Comparison of ENCODE assay signal across 12 mouse cellular contexts in the genomic region with DNA sequence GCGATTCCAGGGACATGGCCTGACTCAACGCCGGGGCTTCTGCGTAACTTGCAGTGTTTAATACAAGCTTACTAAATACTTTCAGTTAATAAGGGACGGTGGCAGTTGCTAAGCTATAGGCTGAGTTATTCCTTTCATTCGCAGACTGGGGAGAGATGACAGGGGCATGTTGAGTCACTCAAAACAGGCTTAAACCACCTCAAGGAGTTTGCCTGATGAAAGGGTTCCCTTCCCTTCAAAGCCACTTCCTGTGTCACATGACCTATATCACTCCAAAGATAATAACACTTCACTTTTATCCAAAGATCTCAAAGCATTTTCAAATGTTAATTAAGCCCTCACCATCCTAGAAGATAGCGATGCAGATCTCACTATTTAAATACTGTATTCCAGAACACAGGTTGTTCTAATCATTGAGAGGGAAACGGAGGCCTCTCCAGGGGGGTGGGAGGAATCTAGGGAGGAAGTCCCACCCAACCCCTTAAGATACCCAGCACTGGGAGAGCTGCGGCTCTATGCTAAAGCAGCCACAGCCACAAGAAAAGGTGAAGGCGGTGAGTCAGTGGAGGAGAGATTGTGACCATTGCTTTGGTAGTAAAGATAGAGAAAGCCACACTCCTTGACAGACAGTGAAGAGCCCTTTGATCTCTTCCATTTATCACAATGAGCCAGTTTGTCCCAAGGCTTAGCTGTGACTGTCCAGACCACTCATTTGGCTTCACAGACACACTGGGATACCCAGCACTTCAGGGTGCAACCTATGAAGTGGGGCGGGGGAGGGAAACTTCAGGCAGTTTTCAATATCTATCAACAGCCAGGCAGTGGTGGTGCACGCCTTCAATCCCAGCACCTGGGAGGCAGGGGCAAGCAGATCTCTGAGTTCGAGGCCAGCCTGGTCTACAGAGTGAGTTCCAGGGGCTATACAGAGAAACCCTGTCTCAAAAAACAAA.
DNase-seq lines count a peak whose midpoint lies in the region; ATAC-seq and TF ChIP-seq lines count a peak whose summit lies in the region.
"Had no signal": no experiment of that assay in that cellular context is flagged by ENCODE, and none has a peak within 500 bp of the region (broad histone marks: within the 10 kb centered on the region; RNA-seq: fewer than 3 reads in every experiment).

No protein-coding gene starts in this region.

- no peak overlapping the region for H3K4me3 ChIP-seq in lung, embryonic 14.5 days (ENCODE audit: low read depth, low read length)
- H3K4me3 ChIP-seq in MEL (ENCODE audit: control insufficient read depth in 1 of 2, insufficient read depth in 1 of 2, low read depth in 2 of 2, low read length in 2 of 2), result no peak overlapping the region
- no peak overlapping the region for H3K4me3 ChIP-seq in liver, embryonic 13.5 days (replicated peaks)
- H3K4me3 ChIP-seq in kidney, adult 2 months (ENCODE audit: insufficient read depth, low read depth, low read length), result no peak overlapping the region
- H3K4me3 ChIP-seq: neural tube, embryonic 12.5 days had no signal

- no peak for TF ChIP-seq RAD21 in MEL (IDR thresholded peaks at IDR 0.05; ENCODE audit: low read depth, low read length)

- no peak overlapping the region for H3K27ac ChIP-seq in lung, embryonic 14.5 days (ENCODE audit: low read depth)
- H3K27ac ChIP-seq in MEL (ENCODE audit: control insufficient read depth, low read depth, low read length), result no peak overlapping the region
- H3K27ac ChIP-seq in liver, embryonic 13.5 days, result peak overlapping the region; percentile 73
- no peak overlapping the region for H3K27ac ChIP-seq in kidney, adult 2 months (ENCODE audit: insufficient read depth, low read depth, low read length)
- H3K27ac ChIP-seq: neural tube, embryonic 12.5 days had no signal

- no peaks in the 10 kb centered on the region for H3K79me2 ChIP-seq in MEL (ENCODE audit: control insufficient read depth, insufficient read depth, low read length, poor library complexity)

- H3K4me1 ChIP-seq in lung, embryonic 14.5 days (ENCODE audit: insufficient read depth), result peaks cover 6% of the 10 kb centered on the region; the same call in 1 of the 2 replicates
- no peaks in the 10 kb centered on the region for H3K4me1 ChIP-seq in MEL (ENCODE audit: control insufficient read depth in 1 of 2, insufficient read depth in 2 of 2, low read length in 2 of 2)
- H3K4me1 ChIP-seq in liver, embryonic 13.5 days (replicated peaks), result peaks cover 54% of the 10 kb centered on the region
- H3K4me1 ChIP-seq in kidney, adult 2 months (ENCODE audit: control insufficient read depth, insufficient read depth, low read length), result no peaks in the 10 kb centered on the region
- H3K4me1 ChIP-seq: neural tube, embryonic 12.5 days had no signal

- no peak overlapping the region for H3K9ac ChIP-seq in lung, embryonic 14.5 days
- H3K9ac ChIP-seq in MEL (ENCODE audit: control insufficient read depth, low read depth, low read length, poor library complexity, severe bottlenecking), result no peak overlapping the region
- H3K9ac ChIP-seq in liver, embryonic 13.5 days, result no peak overlapping the region
- H3K9ac ChIP-seq: neural tube, embryonic 12.5 days had no signal

- TF ChIP-seq POLR2A in MEL (IDR thresholded peaks at IDR 0.05; ENCODE audit: control insufficient read depth in 1 of 2, insufficient read depth in 1 of 2, low read depth in 1 of 2, low read length in 2 of 2, poor library complexity in 1 of 2), result no peak
- no peak for TF ChIP-seq POLR2A in kidney, adult 2 months (IDR thresholded peaks at IDR 0.05; ENCODE audit: low read depth, low read length)

- peak; percentile 78 for ATAC-seq in lung, embryonic 14.5 days (ENCODE audit: insufficient read depth)
- peak; percentile 78 for ATAC-seq in liver, embryonic 13.5 days (ENCODE audit: low read depth)
- ATAC-seq: activated CD4-positive, CD25-positive, alpha-beta regulatory T cell, adult 4 months had no signal

- H3K9me3 ChIP-seq in lung, embryonic 14.5 days (ENCODE audit: low read depth, low read length), result no peaks in the 10 kb centered on the region
- no peaks in the 10 kb centered on the region for H3K9me3 ChIP-seq in MEL (replicated peaks; ENCODE audit: insufficient read depth, low read length)
- H3K9me3 ChIP-seq in liver, embryonic 13.5 days (replicated peaks), result no peaks in the 10 kb centered on the region
- H3K9me3 ChIP-seq: neural tube, embryonic 12.5 days had no signal

- no peak overlapping the region for H3K4me2 ChIP-seq in lung, embryonic 14.5 days
- no peak overlapping the region for H3K4me2 ChIP-seq in liver, embryonic 13.5 days
- H3K4me2 ChIP-seq: neural tube, embryonic 12.5 days had no signal

- TF ChIP-seq EP300 in MEL (IDR thresholded peaks at IDR 0.05; ENCODE audit: low read depth in 1 of 2, low read length in 2 of 2), result no peak

- WGBS in lung, embryonic 14.5 days, result 40% methylated on average over 13 of the region's 13 CpGs
- 38% methylated on average over 13 of the region's 13 CpGs for WGBS in liver, embryonic 13.5 days (ENCODE audit: insufficient replicate concordance)
- 83% methylated on average over 13 of the region's 13 CpGs for WGBS in kidney, adult 2 months

- H3K36me3 ChIP-seq in lung, embryonic 14.5 days (ENCODE audit: insufficient read depth), result no peaks in the 10 kb centered on the region
- no peaks in the 10 kb centered on the region; a peak in 1 of 4 replicates for H3K36me3 ChIP-seq in MEL (ENCODE audit: control insufficient read depth in 1 of 2, insufficient read depth in 2 of 2, low read length in 2 of 2)
- no peaks in the 10 kb centered on the region for H3K36me3 ChIP-seq in liver, embryonic 13.5 days
- no peaks in the 10 kb centered on the region for H3K36me3 ChIP-seq in kidney, adult 2 months (ENCODE audit: control insufficient read depth, insufficient read depth, low read length)
- H3K36me3 ChIP-seq: neural tube, embryonic 12.5 days had no signal

- peak; percentile 58 for DNase-seq in lung, embryonic 14.5 days
- DNase-seq in lung, postnatal 25 days (ENCODE audit: low spot score), result no peak
- DNase-seq in MEL (ENCODE audit: low read depth, low spot score), result peak; percentile 8
- DNase-seq in liver, embryonic 13.5 days, result no peak
- peak; percentile 9 to 21 for DNase-seq in thymus, postnatal 10 days (ENCODE audit: low spot score in 2 of 2)
- no peak for DNase-seq in kidney, adult 2 months
- no peak for DNase-seq in left cerebral cortex, adult 8-10 months (ENCODE audit: low spot score in 2 of 2)
- DNase-seq in right cerebral cortex, postnatal 36 days (ENCODE audit: low spot score in 2 of 2), result no peak
- DNase-seq: cerebellum, postnatal 36 days; left cerebral cortex, postnatal 4 days had no signal

- H3K27me3 ChIP-seq in lung, embryonic 14.5 days (ENCODE audit: insufficient read depth, low read length), result no peaks in the 10 kb centered on the region
- H3K27me3 ChIP-seq in MEL (ENCODE audit: control insufficient read depth in 1 of 2, insufficient read depth in 2 of 2, low read length in 2 of 2), result no peaks in the 10 kb centered on the region; a peak in 1 of 4 replicates
- H3K27me3 ChIP-seq in liver, embryonic 13.5 days, result peaks cover 6% of the 10 kb centered on the region; the same call in 1 of the 2 replicates
- no peaks in the 10 kb centered on the region for H3K27me3 ChIP-seq in kidney, adult 2 months (replicated peaks; ENCODE audit: control insufficient read depth, insufficient read depth, low read length)
- H3K27me3 ChIP-seq: neural tube, embryonic 12.5 days had no signal

- TF ChIP-seq CTCF in lung, embryonic 14.5 days (IDR thresholded peaks at IDR 0.05; ENCODE audit: low read depth), result no peak
- TF ChIP-seq CTCF in MEL (IDR thresholded peaks at IDR 0.05 in 2 of 3, conservative IDR thresholded peaks at IDR 0.05 in 1 of 3; ENCODE audit: control insufficient read depth in 1 of 3, insufficient read depth in 1 of 3, low read depth in 2 of 3, low read length in 3 of 3, poor library complexity in 1 of 3, severe bottlenecking in 1 of 3), result no peak
- no peak for TF ChIP-seq CTCF in kidney, adult 2 months (conservative IDR thresholded peaks at IDR 0.05; ENCODE audit: insufficient read depth, insufficient read length, low read depth, low read length)

TF ChIP-seq in MEL, 35 proteins besides CTCF, POLR2A, EP300 and RAD21:
- TF ChIP-seq USF2 (IDR thresholded peaks at IDR 0.05; ENCODE audit: borderline replicate concordance in 1 of 2, insufficient read depth in 1 of 2, low read depth in 1 of 2, low read length in 2 of 2), result no peak
- TF ChIP-seq CHD2 (IDR thresholded peaks at IDR 0.05; ENCODE audit: low read length), result no peak
- no peak for TF ChIP-seq GABPA (IDR thresholded peaks at IDR 0.05; ENCODE audit: low read depth, low read length)
- TF ChIP-seq CHD1 (IDR thresholded peaks at IDR 0.05; ENCODE audit: low read depth, low read length), result no peak
- TF ChIP-seq UBTF (IDR thresholded peaks at IDR 0.05; ENCODE audit: borderline replicate concordance, insufficient read depth, low read depth, low read length), result no peak
- TF ChIP-seq USF1 (IDR thresholded peaks at IDR 0.05; ENCODE audit: low read depth, low read length), result peak; percentile 75
- TF ChIP-seq KAT2A (conservative IDR thresholded peaks at IDR 0.05; ENCODE audit: low read depth, low read length), result no peak
- no peak for TF ChIP-seq MXI1 (IDR thresholded peaks at IDR 0.05; ENCODE audit: low read depth, low read length)
- TF ChIP-seq NELFE (IDR thresholded peaks at IDR 0.05; ENCODE audit: low read depth, low read length), result no peak

Comparison
In these comparisons a context has a peak if more than half of its experiments do, and no peak if none do; other contexts are left out.
1. DNase-seq: peak in lung, embryonic 14.5 days (single experiment), MEL (single experiment) and thymus, postnatal 10 days (2 of 2); none in lung, postnatal 25 days (single experiment), liver, embryonic 13.5 days (single experiment), kidney, adult 2 months (single experiment), left cerebral cortex, adult 8-10 months (0 of 2) and right cerebral cortex, postnatal 36 days (0 of 2).